Mouse (Mus musculus): Measurements from ENCODE around the gene Srp14. TPM values are rescaled to one million over a fixed set of nuclear protein-coding genes. Genes with fewer than 3 reads are reported as not detected.

Gene Srp14
- polyA plus RNA-seq, 1 experiment = 180 TPM

- Histone ChIP-seq H3K27me3 (replicated peaks) (peaks cover 8% of the 10 kb centered on the region), H3K4me1 (peaks cover 39% of the 10 kb centered on the region), H3K4me3 (replicated peaks) (no peak overlapping the region)
Measured at GRCm38 (mm10) chr2:118510447-118511310, 31.2 kb upstream of the Srp14 start.

GRCm38 (mm10) chr2:118509688-118510446 is 30.4 kb upstream of the Srp14 start:
- TF ChIP-seq GATA1 (IDR thresholded peaks at IDR 0.05; ENCODE audit: borderline replicate concordance, low read length) = no peak
- TF ChIP-seq FLI1 (IDR thresholded peaks at IDR 0.05; ENCODE audit: low read length) = no peak
- Histone ChIP-seq H3K36me3 (replicated peaks; ENCODE audit: low read length) (no peaks in the 10 kb centered on the region), H3K9me3 (no peaks in the 10 kb centered on the region), H3K4me1 (peaks cover 33% of the 10 kb centered on the region), H3K4me3 (replicated peaks) (no peak overlapping the region), H3K27me3 (replicated peaks) (peaks cover 12% of the 10 kb centered on the region)

More at GRCm38 (mm10) chr2:118510447-118511310, 31.2 kb upstream of the Srp14 start:
- TF ChIP-seq FLI1 (IDR thresholded peaks at IDR 0.05; ENCODE audit: low read length) = no peak
- no peak for TF ChIP-seq GATA1 (IDR thresholded peaks at IDR 0.05; ENCODE audit: borderline replicate concordance, low read length)
- H3K9me3 ChIP-seq = no peaks in the 10 kb centered on the region
- H3K36me3 ChIP-seq (replicated peaks; ENCODE audit: low read length) = no peaks in the 10 kb centered on the region

GRCm38 (mm10) chr2:118507126-118507525 is 27.6 kb upstream of the Srp14 start:
- no peaks in the 10 kb centered on the region for H3K9me3 ChIP-seq
- H3K36me3 ChIP-seq (replicated peaks; ENCODE audit: low read length) = no peaks in the 10 kb centered on the region
- H3K27me3 ChIP-seq (replicated peaks) = peaks cover 16% of the 10 kb centered on the region
- no peak for TF ChIP-seq GATA1 (IDR thresholded peaks at IDR 0.05; ENCODE audit: borderline replicate concordance, low read length)
- TF ChIP-seq FLI1 (IDR thresholded peaks at IDR 0.05; ENCODE audit: low read length) = no peak
- H3K4me3 ChIP-seq (replicated peaks) = no peak overlapping the region
- H3K4me1 ChIP-seq = peaks cover 17% of the 10 kb centered on the region

GRCm38 (mm10) chr2:118500191-118500590 is 20.7 kb upstream of the Srp14 start:
- TF ChIP-seq FLI1 (IDR thresholded peaks at IDR 0.05; ENCODE audit: low read length) (no peak), GATA1 (IDR thresholded peaks at IDR 0.05; ENCODE audit: borderline replicate concordance, low read length) (no peak)
- H3K9me3 ChIP-seq = no peaks in the 10 kb centered on the region
- H3K4me1 ChIP-seq = peaks cover 23% of the 10 kb centered on the region
- H3K4me3 ChIP-seq (replicated peaks) = no peak overlapping the region
- H3K36me3 ChIP-seq (replicated peaks; ENCODE audit: low read length) = no peaks in the 10 kb centered on the region
- peaks cover 49% of the 10 kb centered on the region for H3K27me3 ChIP-seq (replicated peaks)

DNA sequence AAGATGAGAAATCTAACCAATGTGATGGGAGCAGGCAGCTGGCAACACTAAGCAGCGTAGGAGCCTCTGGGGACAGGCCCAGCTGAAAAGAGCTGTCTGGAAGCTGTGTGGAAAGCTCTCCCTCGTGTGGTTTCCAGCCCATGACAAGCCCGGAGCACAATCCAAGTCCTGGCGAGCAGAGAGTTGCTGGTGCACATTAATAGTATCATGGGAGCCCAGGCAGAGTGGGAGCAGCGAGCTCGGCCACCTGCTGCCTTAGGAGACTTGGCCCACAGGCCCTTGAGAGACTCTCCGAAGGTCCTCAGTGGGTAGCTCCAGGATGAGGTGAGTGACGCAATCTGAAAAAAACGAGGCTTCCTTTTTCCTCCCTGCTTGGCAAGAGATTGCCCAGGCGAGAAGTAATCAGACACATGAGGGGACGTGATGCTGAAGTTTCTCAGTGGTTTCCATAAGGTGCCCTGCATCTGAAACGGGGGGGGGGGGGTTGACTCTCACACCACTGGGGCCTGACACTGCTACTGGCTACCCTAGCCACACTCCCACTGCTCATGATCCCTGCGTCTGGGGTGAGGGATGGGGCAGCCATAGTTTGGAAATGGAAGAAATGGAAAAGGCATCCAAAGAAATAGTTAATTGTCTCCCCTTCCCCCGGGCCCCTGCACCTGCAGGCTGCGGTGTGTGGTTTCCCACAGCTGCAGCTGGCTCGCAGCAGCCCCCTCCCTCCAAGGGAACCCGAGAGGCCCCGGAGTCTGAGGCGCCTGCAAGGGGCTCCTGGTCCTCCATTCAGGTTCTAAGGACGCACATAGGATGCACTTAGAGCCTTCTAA is 19.8 kb upstream of the Srp14 start:
- Histone ChIP-seq H3K36me3 (replicated peaks; ENCODE audit: low read length) (no peaks in the 10 kb centered on the region), H3K27me3 (replicated peaks) (peaks cover 50% of the 10 kb centered on the region), H3K4me3 (replicated peaks) (no peak overlapping the region), H3K4me1 (peaks cover 29% of the 10 kb centered on the region), H3K9me3 (no peaks in the 10 kb centered on the region)
- TF ChIP-seq GATA1 (IDR thresholded peaks at IDR 0.05; ENCODE audit: borderline replicate concordance, low read length) (no peak), FLI1 (IDR thresholded peaks at IDR 0.05; ENCODE audit: low read length) (no peak)

GRCm38 (mm10) chr2:118498476-118498875 is 19.0 kb upstream of the Srp14 start:
- no peaks in the 10 kb centered on the region for H3K36me3 ChIP-seq (replicated peaks; ENCODE audit: low read length)
- TF ChIP-seq FLI1 (IDR thresholded peaks at IDR 0.05; ENCODE audit: low read length) = no peak
- no peak for TF ChIP-seq GATA1 (IDR thresholded peaks at IDR 0.05; ENCODE audit: borderline replicate concordance, low read length)
- peaks cover 48% of the 10 kb centered on the region for H3K27me3 ChIP-seq (replicated peaks)
- no peak overlapping the region for H3K4me3 ChIP-seq (replicated peaks)
- H3K9me3 ChIP-seq = no peaks in the 10 kb centered on the region
- peaks cover 29% of the 10 kb centered on the region for H3K4me1 ChIP-seq

DNA sequence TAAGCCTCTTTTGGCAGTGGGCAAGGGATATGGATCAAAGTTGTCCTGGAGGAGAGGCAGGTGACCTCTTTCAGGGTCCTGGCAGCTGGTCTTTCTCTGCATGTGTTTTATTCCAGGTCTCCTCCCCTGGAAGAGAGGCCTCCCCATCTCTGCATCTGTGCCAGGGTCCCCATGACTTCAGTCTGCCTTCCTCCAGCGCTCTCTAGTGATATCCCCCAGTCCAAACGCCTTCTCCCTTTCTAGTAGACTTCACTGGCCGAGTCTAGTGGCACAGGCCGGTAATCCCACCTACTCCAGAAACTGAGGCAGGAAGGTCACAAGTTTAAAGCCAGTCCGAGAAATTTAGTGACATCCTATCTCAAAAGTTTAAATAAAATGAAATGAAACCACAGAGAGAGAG is 18.4 kb upstream of the Srp14 start:
- peaks cover 29% of the 10 kb centered on the region for H3K4me1 ChIP-seq
- H3K4me3 ChIP-seq (replicated peaks) = no peak overlapping the region
- H3K36me3 ChIP-seq (replicated peaks; ENCODE audit: low read length) = no peaks in the 10 kb centered on the region
- peaks cover 48% of the 10 kb centered on the region for H3K27me3 ChIP-seq (replicated peaks)
- TF ChIP-seq FLI1 (IDR thresholded peaks at IDR 0.05; ENCODE audit: low read length) (no peak), GATA1 (IDR thresholded peaks at IDR 0.05; ENCODE audit: borderline replicate concordance, low read length) (no peak)
- H3K9me3 ChIP-seq = no peaks in the 10 kb centered on the region

GRCm38 (mm10) chr2:118495024-118495423 is 15.5 kb upstream of the Srp14 start:
- H3K9me3 ChIP-seq = no peaks in the 10 kb centered on the region
- H3K4me1 ChIP-seq = peaks cover 45% of the 10 kb centered on the region
- peaks cover 36% of the 10 kb centered on the region for H3K27me3 ChIP-seq (replicated peaks)
- TF ChIP-seq GATA1 (IDR thresholded peaks at IDR 0.05; ENCODE audit: borderline replicate concordance, low read length) = no peak
- no peak for TF ChIP-seq FLI1 (IDR thresholded peaks at IDR 0.05; ENCODE audit: low read length)
- H3K36me3 ChIP-seq (replicated peaks; ENCODE audit: low read length) = no peaks in the 10 kb centered on the region
- no peak overlapping the region for H3K4me3 ChIP-seq (replicated peaks)

DNA sequence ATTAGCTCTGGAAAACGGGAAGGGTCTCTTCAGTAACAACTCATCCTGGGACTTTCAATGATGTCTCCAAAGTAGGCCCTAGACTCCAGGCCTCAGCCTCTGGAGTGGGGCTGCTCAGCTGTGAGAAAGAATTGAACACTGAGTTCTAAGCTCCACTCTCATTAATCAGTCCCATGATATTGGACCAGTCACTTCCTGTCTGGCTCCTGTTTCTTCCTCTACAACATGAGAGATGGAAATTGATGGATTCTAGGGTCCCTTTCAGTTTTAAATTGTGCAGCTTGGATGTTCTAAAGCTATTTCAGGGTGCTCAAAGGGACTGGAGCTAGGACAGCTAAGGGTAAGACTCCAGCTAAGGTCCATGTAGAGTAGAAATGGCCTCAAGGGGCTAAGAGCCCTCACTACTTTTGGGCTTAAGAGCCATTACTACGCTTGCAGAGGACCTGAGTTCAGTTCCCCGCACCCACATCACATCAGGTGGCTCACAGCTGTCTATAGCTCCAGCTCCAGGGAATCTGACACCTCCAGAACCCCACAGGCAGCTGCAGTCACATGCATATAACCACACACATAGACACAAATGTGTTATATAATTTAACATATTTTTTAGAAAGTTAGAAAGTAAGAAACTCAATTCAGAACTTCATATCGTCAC is 12.4 kb upstream of the Srp14 start:
- Histone ChIP-seq H3K36me3 (replicated peaks; ENCODE audit: low read length) (no peaks in the 10 kb centered on the region), H3K27me3 (replicated peaks) (peaks cover 14% of the 10 kb centered on the region), H3K4me3 (replicated peaks) (peak overlapping the region; percentile 66), H3K4me1 (peaks cover 58% of the 10 kb centered on the region), H3K9me3 (peaks cover 3% of the 10 kb centered on the region; the same call in 1 of the 2 replicates)
- TF ChIP-seq GATA1 (IDR thresholded peaks at IDR 0.05; ENCODE audit: borderline replicate concordance, low read length) (no peak), FLI1 (IDR thresholded peaks at IDR 0.05; ENCODE audit: low read length) (no peak)
